Mouse (Mus musculus): ENCODE results near the gene Dmrtb1.

The Dmrtb1 gene

DNA sequence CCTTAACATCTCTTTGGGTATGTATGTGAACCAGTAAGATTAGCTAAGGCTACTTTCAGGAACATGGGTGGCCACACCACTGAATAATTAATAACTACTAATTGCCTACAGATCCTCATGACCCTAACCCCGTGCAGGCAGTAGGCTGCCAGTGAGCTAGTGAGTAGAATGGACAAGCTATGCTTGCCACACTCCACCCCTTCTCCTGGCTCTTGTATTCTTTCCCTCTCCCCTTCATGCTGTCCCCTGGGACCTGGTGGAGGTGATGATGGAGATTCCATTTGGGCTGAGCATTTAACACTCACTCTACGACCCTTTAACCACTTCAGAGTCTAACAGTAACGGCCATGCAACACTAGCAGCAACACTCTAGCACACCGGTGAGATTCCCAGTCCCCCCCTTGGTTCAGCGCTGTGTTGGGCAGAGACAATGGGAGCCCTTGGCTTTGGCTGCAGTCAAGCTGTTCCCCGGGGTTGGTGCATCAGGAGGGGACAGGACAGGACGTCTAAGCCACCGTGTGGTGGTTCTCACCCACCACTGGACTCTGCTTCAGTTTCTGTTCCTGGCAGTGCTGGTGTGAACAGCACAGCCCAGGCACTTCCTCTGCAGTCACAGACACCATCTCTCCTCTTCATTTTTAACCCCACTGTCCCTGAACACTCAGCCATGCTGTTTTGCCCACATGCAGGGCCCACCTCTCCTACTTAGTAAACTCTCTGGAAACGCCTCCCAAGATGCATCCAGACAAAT lies 2.8 kb downstream of the Dmrtb1 start:
- no peak for DNase-seq (ENCODE audit: low read depth, low spot score)

DNA sequence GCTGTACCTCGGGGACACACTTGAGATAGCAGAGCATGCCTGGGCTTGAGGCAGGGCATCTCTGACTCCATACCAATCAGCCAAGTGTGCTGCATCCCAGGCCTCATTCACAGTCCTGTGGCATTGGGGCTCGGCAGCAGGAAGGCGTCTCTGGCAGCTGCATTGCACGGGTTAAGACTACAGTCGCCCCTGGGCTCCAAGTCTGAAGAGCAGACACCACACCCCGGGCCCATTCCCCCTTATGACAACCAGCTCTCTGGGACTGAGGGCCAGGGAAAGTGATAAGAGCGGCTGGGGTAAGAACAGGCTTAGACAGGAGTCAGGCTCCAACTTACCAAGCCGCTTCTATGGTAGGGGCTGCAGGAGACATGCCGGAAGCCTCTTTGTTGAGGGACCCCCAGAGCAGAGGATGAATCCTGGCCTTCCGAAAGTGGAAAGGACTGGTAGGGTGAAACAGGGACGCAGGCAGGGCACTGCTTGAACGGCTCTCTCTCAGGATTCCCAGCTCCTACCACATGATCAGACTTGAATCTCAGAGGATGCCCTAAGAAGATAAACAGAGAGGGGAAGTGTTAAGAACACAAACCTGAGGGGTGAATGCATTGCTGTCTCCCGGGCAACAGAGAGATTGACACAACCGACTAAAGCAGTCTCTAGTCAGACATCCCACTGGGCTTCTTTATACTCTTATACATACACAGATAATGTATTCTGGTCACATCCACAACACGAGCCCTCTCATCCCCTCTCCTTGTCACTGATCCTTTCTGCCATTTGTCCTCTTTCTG lies 3.5 kb downstream of the Dmrtb1 start:
- no peak for DNase-seq (ENCODE audit: low read depth, low spot score)

DNA sequence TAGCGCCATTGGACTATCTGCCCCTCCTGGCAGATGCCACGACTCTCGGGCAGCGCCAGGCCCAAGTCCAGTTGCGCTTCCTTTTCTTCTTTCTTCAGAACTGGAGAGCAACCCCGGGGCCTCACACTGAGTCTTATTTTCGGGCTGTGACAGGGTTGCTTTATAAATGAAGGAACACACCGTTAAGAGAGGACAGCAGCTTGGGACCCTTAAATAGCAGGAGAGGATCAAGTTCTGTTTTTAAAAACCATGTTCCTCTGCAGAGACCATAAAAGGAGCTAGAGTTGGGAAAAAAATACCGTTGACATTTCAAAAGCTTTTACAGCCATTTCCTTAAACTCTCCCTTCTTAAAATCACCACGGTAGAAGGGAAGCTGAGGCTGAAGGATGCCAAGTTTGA lies 8.4 kb downstream of the Dmrtb1 start:
- no peak for DNase-seq (ENCODE audit: low read depth, low spot score)

DNA sequence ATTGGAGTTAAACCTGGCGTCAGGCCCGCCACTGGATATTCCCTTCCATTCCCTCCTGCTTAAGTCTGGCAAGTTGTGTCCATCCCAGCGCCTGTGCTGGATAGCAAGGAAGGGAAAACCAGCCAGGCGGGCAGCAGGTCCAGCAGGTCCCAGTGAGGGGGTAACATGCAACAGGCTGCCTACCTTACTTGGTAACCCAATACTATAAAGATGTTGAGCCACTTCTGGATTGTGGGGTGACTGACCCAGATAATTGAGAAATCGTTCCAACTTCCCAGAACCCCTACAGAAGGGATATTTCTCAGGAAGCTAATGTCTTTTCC lies 9.7 kb downstream of the Dmrtb1 start:
- no peak for DNase-seq (ENCODE audit: low read depth, low spot score)

DNA sequence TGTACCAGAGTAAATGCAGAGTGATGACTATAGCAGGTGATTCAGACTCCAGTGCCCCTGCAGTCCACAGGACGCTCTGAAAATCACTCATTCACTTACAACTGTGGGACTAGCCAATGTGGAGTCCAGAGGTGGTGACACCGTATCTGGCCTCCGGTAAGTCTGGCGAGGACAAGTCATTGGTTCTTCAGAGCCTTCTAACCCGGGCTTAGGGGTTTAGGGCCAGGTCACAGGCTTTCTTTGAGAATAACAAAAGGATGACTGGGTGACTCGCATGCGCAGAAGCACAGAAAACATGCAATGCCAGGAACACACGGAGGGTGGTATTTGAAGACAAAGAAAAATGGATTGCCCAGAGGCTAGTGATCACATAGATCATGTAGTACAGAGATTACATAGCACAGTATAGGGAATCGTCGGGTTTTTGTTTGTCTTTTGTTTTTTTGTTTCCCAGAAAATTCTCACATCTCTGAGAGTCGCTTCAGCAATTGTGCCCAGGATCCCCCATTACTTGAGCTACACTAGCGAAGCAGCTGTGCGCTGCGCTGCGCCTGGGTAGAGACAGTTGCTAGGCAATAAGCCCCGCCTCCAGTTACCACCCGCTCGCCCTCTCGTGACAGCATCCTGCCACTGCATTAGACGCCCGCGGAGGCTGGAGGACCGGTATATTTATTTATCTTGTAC lies 10.2 kb downstream of the Dmrtb1 start:
- peak; percentile 36 for DNase-seq (ENCODE audit: low read depth, low spot score)

DNA sequence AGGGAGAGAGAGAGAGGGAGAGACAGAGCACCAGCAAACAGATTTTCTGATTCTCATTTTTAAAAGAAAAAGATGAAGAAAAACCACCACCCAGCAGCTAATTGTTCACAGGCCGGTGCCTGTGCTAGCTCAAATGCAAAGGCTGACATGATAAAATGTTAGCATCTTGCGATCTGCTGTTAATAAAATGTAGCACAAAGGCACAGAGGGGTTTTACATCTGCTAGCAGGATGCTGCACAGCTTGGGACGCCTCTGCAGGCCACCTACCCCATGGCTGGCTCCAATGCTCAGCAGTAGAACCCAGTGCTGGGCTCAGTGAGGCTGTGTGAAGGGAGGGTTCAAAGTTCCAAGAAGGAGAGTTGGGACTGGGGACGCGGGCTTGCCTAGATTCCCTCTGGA lies 13.3 kb downstream of the Dmrtb1 start:
- DNase-seq (ENCODE audit: low read depth, low spot score), result no peak

DNA sequence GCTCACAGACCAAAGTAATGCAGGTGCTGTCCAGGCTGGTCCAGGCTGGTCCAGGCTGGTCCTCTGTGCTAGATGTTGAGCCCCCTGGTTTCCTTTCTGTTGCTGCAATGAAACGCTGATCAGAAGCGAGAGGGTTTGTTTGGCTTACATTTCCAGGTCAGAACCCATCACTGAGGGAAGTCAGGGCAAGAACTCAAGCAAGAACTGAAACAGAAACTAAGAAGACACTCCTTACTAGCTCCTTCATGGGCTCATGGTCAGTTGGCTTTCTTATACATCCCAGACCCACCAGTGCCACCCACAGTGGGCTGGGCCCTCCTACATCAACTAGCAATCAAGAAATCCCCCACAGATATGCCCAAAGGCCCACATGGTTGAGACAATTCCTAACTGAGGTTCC lies 15.5 kb downstream of the Dmrtb1 start:
- no peak for DNase-seq (ENCODE audit: low read depth, low spot score)

DNA sequence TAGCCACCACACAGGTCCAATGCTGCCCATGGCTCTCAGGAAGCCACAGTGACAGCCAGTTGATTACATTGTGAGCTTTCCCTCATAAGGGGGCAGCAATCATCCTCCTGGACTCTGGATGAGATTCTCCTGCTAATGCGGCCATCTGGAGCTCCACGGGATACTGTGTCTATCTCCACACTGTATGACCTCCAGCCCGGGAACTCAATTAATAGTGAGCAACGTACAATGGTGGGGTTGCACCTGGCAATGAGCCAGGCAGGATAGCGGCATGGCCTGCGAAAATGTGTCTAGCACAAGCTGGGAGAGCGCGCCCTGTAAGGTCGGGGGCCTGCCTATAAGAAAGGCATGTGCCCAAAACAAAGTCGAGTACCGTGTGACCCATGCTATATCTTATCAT lies 23.4 kb downstream of the Dmrtb1 start:
- no peak for DNase-seq (ENCODE audit: low read depth, low spot score)

DNA sequence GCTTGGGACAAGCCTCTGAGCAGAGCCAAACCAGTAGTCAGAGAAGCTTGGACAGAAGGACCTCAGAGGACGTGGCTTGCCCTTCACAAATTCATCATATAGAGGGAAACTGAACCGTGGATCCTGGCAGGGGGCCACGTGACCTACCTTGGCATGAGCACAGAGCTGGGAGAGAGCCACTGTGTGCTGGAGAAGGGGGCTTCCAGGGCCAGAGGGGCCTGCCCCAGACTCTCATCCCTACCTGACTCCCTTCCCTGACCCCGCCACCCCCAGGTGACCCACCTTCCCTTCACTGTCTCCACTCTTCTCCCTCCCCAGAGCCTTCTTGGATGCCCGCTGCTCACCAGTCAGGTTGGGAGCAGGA lies 30.8 kb downstream of the Dmrtb1 start:
- DNase-seq (ENCODE audit: low read depth, low spot score), result no peak

DNA sequence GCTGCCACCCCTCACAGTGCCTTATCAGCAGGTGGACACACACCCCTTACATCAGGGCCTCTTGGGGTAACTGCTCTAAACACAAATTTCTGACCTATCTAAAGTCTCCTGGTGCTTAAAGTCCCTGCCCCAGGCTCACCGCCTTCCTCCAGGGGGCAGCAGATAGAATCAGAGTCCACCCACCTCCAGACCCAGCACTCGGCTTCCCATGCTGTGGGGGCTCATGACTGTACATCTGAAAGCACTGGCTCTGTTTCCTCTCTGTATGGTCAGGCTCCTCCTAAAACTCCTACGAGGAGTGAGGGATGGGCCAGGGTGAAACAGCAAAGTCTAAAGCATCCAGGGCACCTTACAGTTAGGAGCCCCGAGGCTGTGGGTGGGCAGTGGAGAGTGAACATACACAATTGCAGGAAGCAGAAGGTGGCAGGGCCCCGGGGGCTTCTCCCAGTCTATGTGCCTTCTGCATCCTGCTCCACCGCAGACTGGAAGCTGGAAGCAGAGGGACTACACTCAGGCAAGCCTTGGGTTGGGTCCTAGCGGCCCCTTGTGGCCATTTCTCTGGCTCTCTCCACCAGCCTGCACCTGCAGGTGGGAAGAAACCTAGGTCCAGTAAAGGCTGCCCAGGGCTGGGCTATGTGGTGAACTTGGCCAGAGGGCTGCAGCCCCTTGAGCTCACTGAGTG lies 31.3 kb downstream of the Dmrtb1 start:
- DNase-seq (ENCODE audit: low read depth, low spot score), result peak; percentile 38

DNA sequence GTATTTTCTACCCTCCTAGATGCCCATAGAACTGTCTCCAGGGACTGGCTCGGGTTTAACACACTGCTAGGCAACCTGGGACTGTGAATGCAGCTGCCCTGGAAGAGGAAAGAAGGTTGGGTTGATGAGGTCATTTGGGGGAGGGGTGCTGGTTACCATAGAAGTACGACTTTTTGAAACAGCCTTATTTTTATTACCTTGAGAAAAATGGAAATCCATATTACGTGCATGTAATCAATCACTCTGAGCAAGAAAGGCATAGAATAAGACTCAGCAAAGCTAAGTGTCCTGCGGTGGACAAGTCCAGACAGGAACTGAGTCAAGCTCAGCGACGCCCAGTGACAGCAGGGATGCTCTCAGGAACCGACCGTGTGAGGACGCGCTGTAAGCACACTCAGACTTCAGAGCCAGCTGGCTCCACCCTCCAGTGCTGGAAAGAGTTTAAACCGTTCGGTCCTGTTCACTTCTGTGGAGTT lies 33.0 kb downstream of the Dmrtb1 start:
- no peak for DNase-seq (ENCODE audit: low read depth, low spot score)

DNA sequence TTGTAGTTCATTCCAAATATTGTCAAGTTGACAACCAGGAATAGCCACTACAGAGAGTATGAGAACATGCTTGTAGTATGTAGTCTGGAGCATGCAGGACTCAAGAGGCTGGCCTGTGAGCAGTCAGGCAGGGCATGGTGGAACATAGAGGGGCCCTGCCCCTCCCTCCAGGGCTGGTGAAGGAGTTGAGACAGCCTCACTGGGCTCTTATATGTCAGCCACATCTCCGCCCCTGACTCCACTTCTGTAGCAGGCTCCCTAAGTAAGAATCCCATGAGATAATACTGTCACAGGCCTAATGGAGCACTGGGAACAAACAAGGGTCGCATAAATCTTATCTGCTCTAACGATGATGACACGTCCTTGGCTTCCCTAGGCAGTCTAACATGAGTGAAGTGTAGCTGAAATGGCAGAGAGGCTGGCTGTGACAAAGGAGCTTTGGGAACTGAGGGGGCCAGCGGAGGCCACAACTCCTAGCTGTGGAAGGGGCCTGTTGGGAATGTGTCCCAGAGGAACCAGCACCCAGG lies 35.0 kb downstream of the Dmrtb1 start:
- no peak for DNase-seq (ENCODE audit: low read depth, low spot score)

DNA sequence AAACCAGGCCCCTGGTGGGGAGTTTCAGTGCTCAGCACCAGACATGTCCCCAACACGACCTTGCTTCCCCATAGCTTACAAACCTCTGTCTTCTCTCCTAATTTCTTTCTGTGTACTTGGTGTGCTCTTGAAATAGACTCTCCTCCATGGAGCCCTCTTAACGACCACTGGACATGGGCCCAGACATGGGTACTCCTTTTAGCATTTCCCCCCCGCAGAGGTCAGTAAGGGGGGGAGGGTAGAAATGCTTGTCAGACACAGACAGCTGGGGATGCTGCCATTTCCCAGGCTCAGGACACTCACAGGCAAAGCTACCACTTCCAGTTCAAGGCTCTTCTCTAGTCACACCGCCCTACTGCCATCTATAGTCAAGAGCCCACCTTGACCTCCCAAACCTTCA lies 42.4 kb downstream of the Dmrtb1 start:
- DNase-seq (ENCODE audit: low read depth, low spot score), result peak; percentile 76

DNA sequence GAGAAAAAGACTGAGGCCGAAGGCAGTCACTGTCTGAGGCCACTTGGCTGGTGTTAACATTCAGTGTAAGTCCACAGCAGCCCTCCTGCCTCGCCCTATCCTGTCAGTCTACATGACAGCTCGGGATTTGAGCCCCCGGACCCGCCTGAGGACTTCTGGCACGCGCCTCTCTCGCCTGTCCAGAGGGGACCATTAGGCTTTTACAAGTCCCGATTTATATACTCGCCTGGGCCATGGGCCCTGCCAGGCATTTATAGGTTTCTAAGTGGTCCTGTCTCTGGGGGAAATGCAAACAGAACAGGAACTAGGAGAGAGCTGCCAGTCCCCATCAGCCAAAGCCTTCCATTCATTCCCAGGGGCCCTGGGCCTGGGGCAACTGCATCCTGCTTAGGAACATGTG lies 45.7 kb downstream of the Dmrtb1 start:
- DNase-seq (ENCODE audit: low read depth, low spot score), result no peak

DNA sequence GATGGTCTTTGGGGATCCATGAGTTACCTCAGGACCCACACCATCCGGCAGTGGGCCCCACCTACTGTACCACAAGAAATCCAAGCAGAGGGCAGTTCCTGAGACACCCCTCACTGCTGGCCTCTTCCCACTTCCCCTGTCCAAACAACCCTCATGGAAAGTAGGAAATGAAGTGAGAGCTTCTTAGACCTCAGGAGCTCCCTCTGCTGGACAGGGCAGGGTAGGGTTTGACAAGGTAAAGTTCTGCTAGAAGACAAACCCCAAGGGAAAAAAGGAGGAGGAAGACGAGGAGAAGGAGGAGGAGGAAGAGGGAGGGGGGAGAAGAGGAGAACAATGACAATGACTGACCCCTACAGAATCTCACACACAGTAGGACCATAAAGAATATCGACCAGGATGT lies 46.4 kb downstream of the Dmrtb1 start:
- DNase-seq (ENCODE audit: low read depth, low spot score), result peak; percentile 30

DNA sequence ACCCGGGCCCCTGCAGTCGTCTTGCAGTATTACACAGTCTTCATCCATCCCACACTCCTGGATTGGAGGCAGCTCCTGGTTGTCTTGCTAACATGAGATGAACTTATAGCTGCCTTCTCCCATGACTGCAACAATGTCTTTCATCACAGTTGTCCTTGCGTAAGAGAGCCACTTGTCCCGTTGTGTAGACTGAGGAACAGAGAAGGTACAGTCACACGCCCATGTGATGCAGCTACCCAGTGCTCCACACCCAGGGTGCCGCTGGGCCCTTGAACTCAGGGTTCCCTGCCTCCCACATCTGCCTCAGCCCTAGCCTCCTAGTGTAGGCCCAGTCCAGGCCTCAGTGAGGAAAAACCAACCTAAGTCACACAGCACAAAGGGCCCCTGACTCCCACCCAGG lies 47.9 kb downstream of the Dmrtb1 start:
- DNase-seq (ENCODE audit: low read depth, low spot score), result no peak

DNA sequence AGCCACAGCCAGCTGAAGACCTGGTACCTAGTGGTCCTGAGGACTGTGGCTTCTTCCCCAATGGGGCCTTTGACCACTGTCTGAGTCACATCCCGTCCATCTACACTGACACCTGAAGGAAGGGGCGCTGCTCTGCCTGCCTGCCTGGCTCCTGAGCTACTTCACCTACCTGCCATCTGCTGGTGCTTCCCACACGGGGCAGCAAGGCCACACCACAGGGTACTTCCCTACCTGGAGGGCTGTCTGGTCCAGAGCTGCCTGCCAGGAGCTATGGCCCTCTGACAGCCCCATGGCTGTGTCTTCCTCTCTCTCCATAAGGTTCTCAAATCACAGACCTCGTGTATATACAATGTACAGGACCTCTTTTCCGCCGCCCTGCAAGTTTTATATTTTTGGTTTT lies 49.4 kb downstream of the Dmrtb1 start:
- no peak for DNase-seq (ENCODE audit: low read depth, low spot score)

DNA sequence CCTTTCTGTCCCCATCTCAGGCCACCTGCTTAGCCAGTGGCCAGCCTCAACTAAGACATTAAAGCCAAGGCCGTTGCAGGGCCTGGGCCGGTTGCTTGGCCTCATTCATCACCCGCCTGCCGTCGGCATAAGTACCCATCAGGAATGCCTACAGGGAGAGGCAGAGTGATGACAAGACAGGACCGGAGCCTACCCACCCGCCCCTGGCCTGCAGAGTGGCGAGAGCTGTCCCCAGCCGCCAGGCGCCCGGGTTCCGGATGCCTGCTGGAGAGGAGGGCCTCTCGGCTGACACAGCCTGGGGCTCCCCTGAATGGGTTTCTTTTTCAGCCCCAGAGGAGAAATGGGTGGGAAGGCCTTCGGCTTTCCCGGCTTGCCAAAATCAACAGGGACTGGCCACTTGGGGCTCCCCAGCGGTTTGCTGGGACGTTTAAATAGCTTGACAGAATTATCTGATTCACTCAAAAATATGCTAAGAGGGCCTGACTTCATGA lies 55.1 kb downstream of the Dmrtb1 start:
- DNase-seq (ENCODE audit: low read depth, low spot score), result no peak

DNA sequence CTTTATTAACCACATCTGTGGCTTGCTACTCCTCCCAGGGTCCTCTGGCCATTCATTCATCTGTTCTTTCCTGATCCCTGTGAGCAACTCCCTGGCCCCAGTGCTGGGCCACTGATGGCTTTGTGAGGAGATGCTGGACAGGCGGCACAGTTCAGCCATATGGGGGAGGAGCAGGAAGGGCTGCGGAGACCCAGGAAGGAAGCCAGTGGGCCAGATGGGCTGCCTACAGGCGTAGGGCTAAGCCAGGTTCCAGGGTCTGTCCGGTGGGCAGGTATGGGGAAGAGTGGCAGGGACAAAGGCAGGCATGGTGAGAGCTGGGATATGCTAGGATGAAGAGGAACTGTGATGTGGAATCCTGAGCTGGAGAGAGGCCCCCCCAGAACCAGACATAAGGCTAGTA lies 55.8 kb downstream of the Dmrtb1 start:
- no peak for DNase-seq (ENCODE audit: low read depth, low spot score)

Measured in skeletal muscle tissue, adult 2 months (tissue).